Mouse (Mus musculus): ENCODE measurements around the gene Trim39.

GRCm38 (mm10) chr17:36273796-36274195, 1.7 kb upstream of the Trim39 start:
- TF ChIP-seq CTCF (IDR thresholded peaks at IDR 0.05; ENCODE audit: extremely low read depth, insufficient read depth, insufficient read length, insufficient replicate concordance): no peak
- TF ChIP-seq POLR2A (IDR thresholded peaks at IDR 0.05; ENCODE audit: low read depth, low read length): no peak

Measured in spleen, adult 2 months (tissue).